Mouse (Mus musculus) forebrain, postnatal 0 days (tissue): ENCODE data around the gene Bcan. TPM values are rescaled to one million over a fixed set of nuclear protein-coding genes. Genes with fewer than 3 reads are reported as not detected.

Experiments used
- ATAC-seq: fragments of 200-750 bp; cut with Nextera tagmentation; 2 replicates; pipeline ENCODE4 v1.8.0; 2017; ENCODE audit warnings: mild to moderate bottlenecking, moderate library complexity
- DNase-seq: peaks from one replicate; pipeline ENCODE4 v3.0.0-alpha.2; 2015
- H3K27ac ChIP-seq: fragments of 300-500 bp; sonication (generic); 2 replicates; pipeline ENCODE4 v1.5.1; 2014; ENCODE audit warnings: low read depth, mild to moderate bottlenecking, antibody characterized with exemption, low read length, moderate library complexity, mixed read lengths
- H3K27me3 ChIP-seq: fragments of 300-500 bp; sonication (generic); 2 replicates; pipeline ENCODE4 v1.6.1; 2014; ENCODE audit warnings: mild to moderate bottlenecking, low read length, mixed read lengths; ENCODE audit not compliant: insufficient read depth
- H3K36me3 ChIP-seq: fragments of 300-500 bp; sonication (generic); 2 replicates; pipeline ENCODE4 v1.6.1; 2014; ENCODE audit warnings: mild to moderate bottlenecking, moderate library complexity; ENCODE audit not compliant: insufficient read depth
- H3K4me1 ChIP-seq: fragments of 300-500 bp; sonication (generic); 2 replicates; pipeline ENCODE4 v1.6.1; 2014; ENCODE audit warnings: antibody characterized with exemption; ENCODE audit not compliant: insufficient read depth
- H3K4me2 ChIP-seq: fragments of 300-500 bp; sonication (generic); 2 replicates; pipeline ENCODE4 v1.6.1; 2014; ENCODE audit warnings: low read depth, mild to moderate bottlenecking, moderate library complexity
- H3K4me3 ChIP-seq: fragments of 300-500 bp; sonication (generic); 2 replicates; pipeline ENCODE4 v1.5.1; 2014; ENCODE audit warnings: low read depth, low read length, mixed read lengths
- H3K9ac ChIP-seq: fragments of 300-500 bp; sonication (generic); 2 replicates; pipeline ENCODE4 v1.6.1; 2014; ENCODE audit warnings: mild to moderate bottlenecking
- H3K9me3 ChIP-seq: fragments of 300-500 bp; sonication (generic); 2 replicates; pipeline ENCODE4 v1.6.1; 2016; ENCODE audit warnings: low read length
- CTCF ChIP-seq: sonication (generic); IDR thresholded peaks from 2 replicates; pipeline ENCODE4 v1.5.1; 2016; ENCODE audit warnings: antibody characterized with exemption, control low read depth, low read depth
- WGBS: fragments of 180-500 bp; shearing (Covaris S2); extraction: QIAGEN DNeasy Blood & Tissue Kit; methylation state at CpG from one replicate; pipeline ENCODE4 v1.1.7; 2014; 5-methylcytosine and 5-hydroxymethylcytosine counted together
- polyA plus RNA-seq: library from polyadenylated mRNA; unstranded; fragments of >200 nt; fragmentation: Nextera tagmentation; extraction: Ambion mirVana; gene quantifications from 2 replicates; pipeline ENCODE4 v1.2.1, GENCODE M21; 2015
- total RNA-seq: library from RNA; depleted of rRNA; stranded (reverse); fragments of >200 nt; gene quantifications from 2 replicates; pipeline ENCODE4 v1.2.3, GENCODE M21; 2014; rRNA removed

The Bcan gene
- 140 and 146 TPM in 2 replicates for total RNA-seq
- 99.1 and 133 TPM in 2 replicates for polyA plus RNA-seq

DNA sequence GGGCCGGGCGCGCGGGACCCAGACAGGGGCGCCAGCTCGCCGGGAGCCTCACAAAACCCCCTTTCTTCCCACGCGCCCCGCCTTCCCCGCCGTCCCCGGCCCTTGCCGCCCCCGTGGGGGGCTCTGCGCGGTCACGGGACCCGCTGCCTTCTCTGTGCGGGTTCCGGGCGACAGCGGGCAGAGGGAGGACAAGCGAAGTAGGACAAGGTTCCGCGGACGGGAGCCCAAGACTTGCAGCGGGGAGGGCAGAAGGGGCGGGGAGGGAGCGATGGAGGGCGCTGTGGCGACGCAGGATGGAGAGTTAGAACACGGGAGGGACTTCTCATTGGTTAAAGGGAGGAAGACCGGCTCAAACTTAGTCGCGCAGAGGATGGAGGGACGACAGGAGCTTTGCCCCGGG, at the start of gene Bcan:
TSS of gene Bcan (minus strand) at position 50 of the 400 bp plus-strand sequence.
- H3K4me2 ChIP-seq: peak within 1 kb of the TSS; percentile 93
- peak; percentile 52 for ATAC-seq

GRCm38 (mm10) chr3:88049532-88049931, 49.5 kb upstream of the Bcan start:
- 95% methylated on average over 3 of the region's 3 CpGs for WGBS
- Histone ChIP-seq H3K4me3 (no peak overlapping the region), H3K4me2 (no peak overlapping the region), H3K27ac (no peak overlapping the region), H3K4me1 (peaks cover 2% of the 10 kb centered on the region; the same call in 1 of the 2 replicates), H3K9me3 (no peaks in the 10 kb centered on the region), H3K9ac (no peak overlapping the region), H3K27me3 (no peaks in the 10 kb centered on the region), H3K36me3 (peaks cover 22% of the 10 kb centered on the region)
- ATAC-seq: no peak
- DNase-seq: no peak
- TF ChIP-seq CTCF: no peak

More for the DNA sequence above, at the start of gene Bcan:
- Histone ChIP-seq H3K4me1 (peaks cover 11% of the 10 kb centered on the region), H3K9ac (peak within 1 kb of the TSS; percentile 60), H3K4me3 (peak within 1 kb of the TSS; percentile 49), H3K9me3 (no peaks in the 10 kb centered on the region), H3K27me3 (peaks cover 61% of the 10 kb centered on the region), H3K27ac (peak within 1 kb of the TSS; percentile 74), H3K36me3 (no peaks in the 10 kb centered on the region)
- no peak; the same call in 1 of the 2 replicates for TF ChIP-seq CTCF
- WGBS: 2% methylated on average over 38 of the region's 39 CpGs
- DNase-seq: peak; percentile 65

DNA sequence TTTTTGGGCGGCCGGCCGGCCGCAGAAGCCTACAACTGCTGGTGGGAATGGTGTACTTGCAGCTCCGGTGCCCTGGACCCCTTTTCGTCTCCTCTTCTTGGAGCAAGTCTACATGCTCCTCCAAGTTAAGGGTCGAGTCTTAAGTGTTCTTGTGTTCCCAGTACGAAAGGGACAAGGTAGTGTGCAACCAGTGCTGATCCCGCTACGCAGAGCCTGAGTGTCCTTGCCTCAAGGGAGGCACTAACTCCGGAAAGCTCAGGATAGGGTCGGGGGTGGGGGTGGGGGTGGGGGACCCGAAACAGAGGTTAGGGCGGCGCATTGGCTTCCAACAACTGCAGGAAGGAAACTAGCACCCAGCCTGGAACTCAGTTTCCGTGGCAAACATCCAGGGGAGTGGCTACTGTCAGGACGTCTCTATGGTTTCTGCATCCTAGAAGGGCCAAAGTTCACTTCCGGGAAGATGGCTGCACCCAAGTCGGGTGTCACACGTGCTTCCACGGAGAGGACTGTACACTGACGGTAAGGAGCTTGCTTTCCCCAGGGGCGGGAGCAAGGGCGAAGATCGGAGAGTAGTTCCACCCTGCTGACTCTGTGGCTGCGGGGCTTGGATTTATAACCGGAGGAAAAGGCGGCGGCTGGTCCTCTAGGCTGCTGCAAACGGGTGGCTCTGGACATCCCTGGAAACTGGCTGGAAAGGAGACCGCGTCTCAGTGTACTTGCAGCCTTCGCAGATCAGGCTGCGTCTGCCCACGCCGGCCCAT, 42.8 kb upstream of the Bcan start, which contains the start of gene Gpatch4:
TSS of gene Gpatch4 (plus strand) at position 448 of the 761 bp plus-strand sequence.
- WGBS: 13% methylated on average over 36 of the region's 36 CpGs
- Histone ChIP-seq H3K27me3 (peaks cover 5% of the 10 kb centered on the region; the same call in 1 of the 2 replicates), H3K4me3 (peak within 1 kb of the TSS; percentile 76), H3K27ac (peak within 1 kb of the TSS; percentile 74), H3K4me2 (peak within 1 kb of the TSS; percentile 74), H3K9me3 (no peaks in the 10 kb centered on the region), H3K4me1 (peaks cover 6% of the 10 kb centered on the region; the same call in 1 of the 2 replicates), H3K9ac (peak within 1 kb of the TSS; percentile 60), H3K36me3 (no peaks in the 10 kb centered on the region)
- peak; percentile 96 for DNase-seq
- peak; percentile 97 for ATAC-seq
- no peak for TF ChIP-seq CTCF

- H3K9ac ChIP-seq: no peak overlapping the region
- no peak overlapping the region for H3K27ac ChIP-seq
- no peak overlapping the region for H3K4me2 ChIP-seq
- H3K27me3 ChIP-seq: peaks cover 2% of the 10 kb centered on the region; the same call in 1 of the 2 replicates
- DNase-seq (no peak), ATAC-seq (no peak)
- 59% methylated on average over 1 of the region's 1 CpGs for WGBS
- H3K4me3 ChIP-seq: no peak overlapping the region
- H3K9me3 ChIP-seq: no peaks in the 10 kb centered on the region
- no peaks in the 10 kb centered on the region for H3K4me1 ChIP-seq
- TF ChIP-seq CTCF: no peak
- H3K36me3 ChIP-seq: no peaks in the 10 kb centered on the region
Observed at GRCm38 (mm10) chr3:88035561-88036293, 35.7 kb upstream of the Bcan start.

DNA sequence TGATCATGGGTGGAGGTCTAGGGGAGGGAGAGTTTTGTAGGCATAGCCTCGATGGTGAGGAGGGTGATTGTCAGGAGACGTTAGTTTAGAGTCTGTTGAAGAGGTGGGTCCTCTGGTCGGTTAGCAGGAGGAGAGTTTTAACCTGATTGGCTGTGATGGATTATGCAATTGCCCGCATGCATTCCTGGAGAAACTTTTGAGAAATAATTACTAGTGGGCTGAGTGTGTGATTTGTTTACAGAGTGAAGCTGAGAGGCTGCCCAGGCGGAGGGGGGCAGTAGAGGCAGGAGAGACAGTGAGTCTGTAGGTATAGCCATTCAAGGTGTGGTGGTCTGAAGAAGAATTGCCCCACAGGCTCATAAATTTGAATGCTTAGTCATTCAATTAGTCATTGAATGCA, 33.5 kb upstream of the Bcan start:
- no peak for ATAC-seq

DNA sequence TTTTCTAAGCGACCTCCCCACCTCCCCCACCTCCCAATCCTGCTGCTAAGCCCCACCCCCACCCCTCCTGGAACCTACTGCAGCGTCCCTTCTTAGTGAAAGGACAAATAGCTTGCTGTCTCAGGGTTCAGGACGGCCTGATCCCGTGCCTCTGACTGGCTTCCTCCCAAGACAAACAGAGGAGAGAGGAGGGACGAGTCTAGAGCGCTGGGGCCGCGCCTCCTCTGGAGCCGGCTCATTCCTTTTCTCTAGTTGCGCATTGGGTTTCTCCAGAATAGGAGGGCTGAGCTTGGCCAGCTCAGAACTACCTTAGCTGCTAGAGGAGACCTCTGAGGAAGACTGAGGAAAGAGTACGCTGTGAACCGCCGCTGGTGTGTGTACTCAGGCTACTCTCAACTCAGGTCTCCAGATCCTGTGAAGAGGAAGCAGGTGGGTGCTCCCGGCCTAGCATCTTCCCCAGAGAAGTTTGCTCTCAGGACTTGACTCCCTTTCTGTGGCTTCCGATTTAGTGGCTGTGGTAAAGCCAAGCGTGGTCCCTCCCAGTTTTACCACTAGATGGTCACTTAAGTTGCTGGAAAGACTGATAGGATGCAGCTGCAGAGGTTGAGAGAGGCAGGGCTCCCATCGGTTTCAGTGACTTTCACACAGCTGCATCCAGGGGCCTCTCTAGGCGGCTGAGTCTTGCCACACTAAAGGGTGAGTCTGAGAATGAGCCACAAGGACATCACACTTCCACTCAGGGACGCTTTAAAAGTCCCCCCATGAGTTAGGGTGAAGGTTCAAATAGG, 30.8 kb upstream of the Bcan start:
- H3K9ac ChIP-seq: no peak overlapping the region
- no peaks in the 10 kb centered on the region for H3K36me3 ChIP-seq
- no peaks in the 10 kb centered on the region for H3K9me3 ChIP-seq
- WGBS: 22% methylated on average over 19 of the region's 19 CpGs
- H3K27me3 ChIP-seq: no peaks in the 10 kb centered on the region
- ATAC-seq (no peak), DNase-seq (no peak)
- H3K27ac ChIP-seq: no peak overlapping the region
- H3K4me2 ChIP-seq: no peak overlapping the region
- no peak overlapping the region for H3K4me3 ChIP-seq
- no peak for TF ChIP-seq CTCF
- no peaks in the 10 kb centered on the region for H3K4me1 ChIP-seq

More for the DNA sequence above, 33.5 kb upstream of the Bcan start:
- Histone ChIP-seq H3K27ac (no peak overlapping the region), H3K4me3 (no peak overlapping the region), H3K4me2 (no peak overlapping the region), H3K36me3 (no peaks in the 10 kb centered on the region), H3K9me3 (no peaks in the 10 kb centered on the region), H3K4me1 (no peaks in the 10 kb centered on the region), H3K27me3 (no peaks in the 10 kb centered on the region), H3K9ac (no peak overlapping the region)
- 68% methylated on average over 5 of the region's 5 CpGs for WGBS
- no peak for TF ChIP-seq CTCF
- no peak for DNase-seq
